Mouse (Mus musculus): ENCODE results near the gene Cdcp1. TPM values are rescaled to one million over a fixed set of nuclear protein-coding genes. Genes with fewer than 3 reads are reported as not detected.

The Cdcp1 gene
- polyA plus RNA-seq, 1 experiment from 2014 or later = 0.11 TPM

DNA sequence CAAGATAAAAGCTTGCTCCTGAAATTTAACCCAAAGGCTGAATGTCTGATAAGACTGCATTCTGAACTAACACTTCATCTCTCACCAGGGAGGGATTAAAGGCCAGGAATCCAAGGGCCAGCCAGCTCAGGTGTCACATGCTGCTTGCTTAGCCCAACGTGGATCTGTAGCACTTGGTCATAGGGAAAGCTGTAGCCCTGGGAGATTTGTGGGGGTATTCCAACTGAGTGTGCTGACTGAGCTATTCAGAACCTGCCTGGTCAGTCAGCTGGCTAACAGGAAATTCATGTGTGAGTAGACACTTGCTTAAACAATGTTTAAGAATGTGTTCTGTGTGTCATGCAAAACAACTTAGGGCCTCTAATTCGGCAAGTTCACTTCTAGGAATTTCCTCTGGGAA is 9.3 kb downstream of the Cdcp1 start:
- Histone ChIP-seq H3K27ac (replicated peaks) (no peak overlapping the region), H3K4me1 (no peaks in the 10 kb centered on the region), H3K4me2 (replicated peaks) (no peak overlapping the region), H3K36me3 (no peaks in the 10 kb centered on the region), H3K9me3 (no peaks in the 10 kb centered on the region), H3K4me3 (no peak overlapping the region), H3K27me3 (no peaks in the 10 kb centered on the region), H3K9ac (replicated peaks) (no peak overlapping the region)
- ATAC-seq (ENCODE audit: low FRiP score, low read depth) = no peak
- 61% methylated on average over 2 of the region's 2 CpGs for WGBS

DNA sequence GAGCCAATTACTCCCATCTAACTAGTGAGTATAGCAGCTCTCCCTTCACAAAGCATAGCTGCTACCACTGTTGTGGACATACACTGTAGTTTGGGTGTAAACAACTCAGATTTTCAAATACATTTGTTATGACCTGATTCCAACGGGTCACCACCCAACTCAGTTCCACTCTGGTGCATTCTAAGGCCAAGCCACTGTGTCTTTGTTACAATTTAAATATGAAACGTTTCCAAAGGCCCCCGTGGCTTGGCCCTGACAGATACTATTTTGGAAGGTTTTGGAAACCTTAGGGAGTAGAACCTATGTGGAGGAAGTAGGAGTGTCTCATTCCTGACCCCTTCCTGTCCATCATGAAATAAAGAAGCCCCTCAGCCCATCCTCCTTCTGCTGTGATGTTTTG is 15.7 kb downstream of the Cdcp1 start:
- WGBS = 72% methylated on average over 3 of the region's 3 CpGs
- Histone ChIP-seq H3K27me3 (no peaks in the 10 kb centered on the region), H3K27ac (replicated peaks) (no peak overlapping the region)

DNA sequence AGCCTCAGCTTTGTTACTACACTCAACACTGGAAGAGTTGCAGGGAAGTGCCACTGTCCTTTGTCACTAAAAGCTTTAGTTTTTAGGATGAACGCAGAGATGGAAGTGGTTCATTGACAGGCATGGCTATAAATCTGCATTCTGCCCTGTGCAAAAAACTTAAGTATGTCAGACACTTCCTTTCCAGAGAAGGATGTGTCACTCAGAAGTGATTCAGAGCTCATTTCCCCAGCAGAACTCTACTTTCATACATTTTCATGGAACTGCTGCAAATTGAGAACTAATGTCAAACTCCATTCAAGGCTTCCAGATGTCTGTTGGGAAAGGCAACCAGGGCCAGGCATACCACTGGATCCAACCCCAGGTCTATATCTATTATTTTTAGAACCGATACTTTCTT is 27.6 kb downstream of the Cdcp1 start:
- 94% methylated on average over 2 of the region's 2 CpGs for WGBS

More for the DNA sequence above, 15.7 kb downstream of the Cdcp1 start:
- Histone ChIP-seq H3K4me1 (no peaks in the 10 kb centered on the region), H3K9ac (replicated peaks) (no peak overlapping the region), H3K36me3 (no peaks in the 10 kb centered on the region), H3K9me3 (no peaks in the 10 kb centered on the region), H3K4me2 (replicated peaks) (no peak overlapping the region), H3K4me3 (no peak overlapping the region)
- ATAC-seq (ENCODE audit: low FRiP score, low read depth) = no peak

DNA sequence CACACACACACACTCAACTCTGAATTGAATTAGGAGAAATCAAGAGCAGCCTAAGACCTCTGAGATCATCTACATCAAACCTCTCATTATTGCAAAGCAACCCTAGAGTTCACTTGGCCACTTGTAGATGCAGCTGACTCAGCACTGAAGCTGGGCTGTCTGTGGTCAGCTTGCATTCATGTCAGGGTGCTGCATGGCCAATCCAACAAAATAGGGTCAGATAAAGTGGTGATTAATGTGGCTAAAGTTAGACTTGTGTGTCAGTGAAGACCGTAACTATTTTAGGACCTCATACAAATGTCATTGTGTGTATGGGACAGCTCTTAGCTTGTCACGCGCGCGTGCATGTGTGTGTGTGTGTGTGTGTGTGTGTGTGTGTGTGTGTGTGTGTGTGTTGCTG is 28.2 kb downstream of the Cdcp1 start:
- Histone ChIP-seq H3K9ac (replicated peaks) (no peak overlapping the region), H3K4me2 (replicated peaks) (no peak overlapping the region), H3K27ac (replicated peaks) (no peak overlapping the region), H3K36me3 (no peaks in the 10 kb centered on the region), H3K9me3 (no peaks in the 10 kb centered on the region), H3K4me3 (no peak overlapping the region), H3K4me1 (no peaks in the 10 kb centered on the region), H3K27me3 (no peaks in the 10 kb centered on the region)
- 97% methylated on average over 5 of the region's 5 CpGs for WGBS
- no peak for ATAC-seq (ENCODE audit: low FRiP score, low read depth)

More for the DNA sequence above, 27.6 kb downstream of the Cdcp1 start:
- Histone ChIP-seq H3K4me1 (no peaks in the 10 kb centered on the region), H3K36me3 (no peaks in the 10 kb centered on the region), H3K4me3 (no peak overlapping the region), H3K27ac (replicated peaks) (no peak overlapping the region), H3K9ac (replicated peaks) (no peak overlapping the region), H3K27me3 (no peaks in the 10 kb centered on the region), H3K9me3 (no peaks in the 10 kb centered on the region), H3K4me2 (replicated peaks) (no peak overlapping the region)
- no peak for ATAC-seq (ENCODE audit: low FRiP score, low read depth)

DNA sequence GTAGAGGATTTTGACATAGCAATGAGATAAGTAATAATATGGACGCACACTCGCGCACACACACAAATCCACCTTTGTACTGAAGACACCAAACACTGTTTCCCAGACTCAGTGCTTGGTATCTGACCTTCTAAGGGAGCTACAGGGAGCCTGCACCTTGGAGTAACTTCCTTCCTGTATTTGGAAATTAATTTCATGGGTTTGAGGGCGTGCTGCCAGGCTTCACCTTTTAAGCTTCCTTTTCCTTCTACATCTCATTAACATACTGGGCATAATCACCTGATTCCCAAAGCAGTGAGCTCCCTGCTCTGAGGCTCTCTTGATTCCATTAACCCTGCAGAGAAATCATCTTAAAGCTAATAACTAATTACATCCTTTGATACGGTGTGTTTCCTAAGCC is 29.7 kb downstream of the Cdcp1 start:
- no peaks in the 10 kb centered on the region for H3K9me3 ChIP-seq
- 89% methylated on average over 5 of the region's 5 CpGs for WGBS

DNA sequence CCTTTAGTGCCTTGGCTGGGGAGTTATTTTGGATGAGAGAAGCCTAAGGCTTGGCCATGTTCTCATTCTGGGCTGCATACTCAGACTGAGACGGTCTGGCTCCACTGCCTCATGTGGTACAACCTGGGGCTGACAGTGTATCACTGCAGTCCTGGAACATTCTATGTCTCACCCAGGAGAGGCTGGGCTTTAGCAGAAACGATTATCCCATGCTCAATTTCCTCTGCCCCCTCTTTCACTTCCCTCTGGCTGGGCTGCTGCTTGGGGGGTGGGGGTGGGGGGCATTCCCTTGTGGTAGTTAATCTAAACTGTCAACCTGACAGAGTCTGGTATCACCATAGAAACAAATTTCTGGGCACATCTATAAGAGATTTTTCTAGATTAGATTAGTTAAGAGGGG is 30.3 kb downstream of the Cdcp1 start:
- H3K36me3 ChIP-seq = no peaks in the 10 kb centered on the region
- WGBS = 73% methylated on average over 2 of the region's 2 CpGs
- no peaks in the 10 kb centered on the region for H3K27me3 ChIP-seq
- H3K4me3 ChIP-seq = no peak overlapping the region
- no peak overlapping the region for H3K4me2 ChIP-seq (replicated peaks)
- no peak for ATAC-seq (ENCODE audit: low FRiP score, low read depth)
- no peak overlapping the region for H3K27ac ChIP-seq (replicated peaks)
- H3K4me1 ChIP-seq = no peaks in the 10 kb centered on the region
- no peaks in the 10 kb centered on the region for H3K9me3 ChIP-seq
- no peak overlapping the region for H3K9ac ChIP-seq (replicated peaks)

More for the DNA sequence above, 29.7 kb downstream of the Cdcp1 start:
- no peak for ATAC-seq (ENCODE audit: low FRiP score, low read depth)
- Histone ChIP-seq H3K4me1 (no peaks in the 10 kb centered on the region), H3K27ac (replicated peaks) (no peak overlapping the region), H3K4me2 (replicated peaks) (no peak overlapping the region), H3K4me3 (no peak overlapping the region), H3K9ac (replicated peaks) (no peak overlapping the region), H3K27me3 (no peaks in the 10 kb centered on the region), H3K36me3 (no peaks in the 10 kb centered on the region)

DNA sequence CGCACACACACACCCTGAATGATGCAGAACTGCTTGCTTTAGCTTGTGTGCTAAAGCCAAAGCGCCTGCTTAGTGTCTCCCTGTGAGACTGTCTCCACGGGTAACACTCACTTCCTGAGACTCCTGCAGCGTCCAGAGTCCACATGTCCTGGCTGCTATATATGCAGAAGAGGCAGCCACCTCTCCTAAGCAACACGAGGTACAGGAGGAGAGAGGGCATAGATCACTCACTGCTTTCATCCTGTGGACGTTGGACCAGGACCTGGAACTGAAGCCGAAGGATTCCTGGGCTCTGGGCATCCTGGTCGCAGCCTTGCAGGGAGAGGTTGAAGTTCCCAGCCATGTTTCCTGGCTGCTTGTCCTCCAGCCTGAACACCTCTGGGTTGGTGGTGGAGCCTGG is 32.6 kb downstream of the Cdcp1 start:
- no peak for ATAC-seq (ENCODE audit: low FRiP score, low read depth)
- no peak overlapping the region for H3K4me3 ChIP-seq
- WGBS = 85% methylated on average over 8 of the region's 8 CpGs
- H3K27me3 ChIP-seq = no peaks in the 10 kb centered on the region
- no peak overlapping the region for H3K4me2 ChIP-seq (replicated peaks)
- no peak overlapping the region for H3K9ac ChIP-seq (replicated peaks)
- H3K27ac ChIP-seq (replicated peaks) = no peak overlapping the region
- no peaks in the 10 kb centered on the region for H3K9me3 ChIP-seq
- H3K36me3 ChIP-seq = no peaks in the 10 kb centered on the region
- H3K4me1 ChIP-seq = no peaks in the 10 kb centered on the region

DNA sequence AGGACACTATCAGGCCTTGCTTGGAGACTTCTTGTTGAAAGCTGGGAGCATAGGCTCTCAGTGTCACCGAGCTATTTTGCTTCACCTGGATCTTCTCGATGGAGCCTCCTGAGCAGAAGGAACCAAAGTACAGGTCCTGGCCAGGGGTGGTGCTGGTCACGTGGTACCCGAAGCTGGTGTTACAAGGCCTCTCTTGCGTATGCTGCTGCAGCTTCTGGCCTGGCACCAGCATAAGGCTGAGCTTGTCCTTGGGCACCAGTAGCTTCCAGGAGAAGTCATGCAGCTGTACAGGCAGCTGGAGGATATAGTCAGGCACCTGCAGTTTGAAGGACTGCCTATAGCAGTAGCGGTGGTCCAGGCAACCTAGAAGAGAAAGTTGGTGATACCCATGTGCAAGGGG is 35.8 kb downstream of the Cdcp1 start:
- no peaks in the 10 kb centered on the region for H3K4me1 ChIP-seq
- no peaks in the 10 kb centered on the region for H3K27me3 ChIP-seq
- WGBS = 93% methylated on average over 6 of the region's 6 CpGs
- H3K4me2 ChIP-seq (replicated peaks) = no peak overlapping the region
- no peak overlapping the region for H3K27ac ChIP-seq (replicated peaks)
- no peak overlapping the region for H3K9ac ChIP-seq (replicated peaks)
- H3K4me3 ChIP-seq = no peak overlapping the region
- H3K36me3 ChIP-seq = no peaks in the 10 kb centered on the region
- no peak for ATAC-seq (ENCODE audit: low FRiP score, low read depth)
- no peaks in the 10 kb centered on the region for H3K9me3 ChIP-seq

DNA sequence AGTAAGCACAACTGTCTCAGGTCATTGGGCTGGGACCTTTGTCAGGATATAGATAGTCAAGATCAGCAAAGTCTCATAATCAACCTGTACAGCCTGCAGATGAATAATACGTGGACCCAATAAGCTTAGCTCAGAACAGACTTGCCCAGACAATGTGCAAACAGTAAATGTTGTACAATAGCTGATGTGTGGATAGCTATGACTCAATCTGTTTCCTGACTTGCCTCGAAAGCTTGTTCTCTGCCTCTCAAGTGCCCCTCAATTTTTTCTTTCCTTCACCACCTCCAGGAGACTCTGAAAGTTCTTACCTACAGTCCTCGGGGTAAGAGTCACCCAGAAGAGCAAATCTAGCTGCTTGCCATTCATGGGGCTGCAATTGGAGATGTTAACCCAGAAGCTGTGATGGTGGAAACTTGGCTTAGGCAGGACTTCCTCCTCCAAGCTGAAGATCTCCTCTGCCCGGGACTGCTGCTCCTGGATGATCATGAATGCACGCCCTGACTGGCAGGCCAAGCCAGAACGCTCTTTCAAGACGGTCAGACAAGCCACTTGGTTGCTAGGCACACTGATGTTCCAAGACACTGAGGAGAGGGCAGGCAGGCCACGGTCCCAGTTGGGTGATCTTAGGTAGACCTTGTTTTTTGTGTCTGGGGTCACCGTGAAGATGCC is 38.3 kb downstream of the Cdcp1 start:
- Histone ChIP-seq H3K4me2 (replicated peaks) (no peak overlapping the region), H3K36me3 (no peaks in the 10 kb centered on the region), H3K27me3 (no peaks in the 10 kb centered on the region), H3K9me3 (no peaks in the 10 kb centered on the region), H3K27ac (replicated peaks) (no peak overlapping the region), H3K9ac (replicated peaks) (no peak overlapping the region), H3K4me3 (no peak overlapping the region), H3K4me1 (peaks cover 9% of the 10 kb centered on the region)
- WGBS = 87% methylated on average over 9 of the region's 9 CpGs
- no peak for ATAC-seq (ENCODE audit: low FRiP score, low read depth)

DNA sequence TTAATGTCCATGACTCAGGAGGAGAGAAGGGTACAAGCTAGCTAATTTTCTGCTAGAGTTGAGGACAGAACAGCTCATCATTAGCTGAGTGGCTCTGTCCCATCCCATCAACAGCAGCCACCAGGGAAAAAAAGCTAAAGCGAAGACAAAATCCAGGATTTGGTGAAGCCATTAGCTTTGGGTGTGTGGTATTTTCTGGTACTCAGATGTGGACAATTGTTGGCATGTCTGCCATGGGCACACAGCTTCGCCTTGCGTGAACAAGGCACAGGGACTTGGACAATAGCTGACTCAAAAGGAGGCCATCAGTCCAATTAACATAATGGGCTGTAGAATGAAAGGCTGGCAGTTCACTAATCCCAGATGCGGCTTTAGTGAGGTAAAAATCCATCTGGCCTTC is 41.5 kb downstream of the Cdcp1 start:
- no peak overlapping the region for H3K4me2 ChIP-seq (replicated peaks)

DNA sequence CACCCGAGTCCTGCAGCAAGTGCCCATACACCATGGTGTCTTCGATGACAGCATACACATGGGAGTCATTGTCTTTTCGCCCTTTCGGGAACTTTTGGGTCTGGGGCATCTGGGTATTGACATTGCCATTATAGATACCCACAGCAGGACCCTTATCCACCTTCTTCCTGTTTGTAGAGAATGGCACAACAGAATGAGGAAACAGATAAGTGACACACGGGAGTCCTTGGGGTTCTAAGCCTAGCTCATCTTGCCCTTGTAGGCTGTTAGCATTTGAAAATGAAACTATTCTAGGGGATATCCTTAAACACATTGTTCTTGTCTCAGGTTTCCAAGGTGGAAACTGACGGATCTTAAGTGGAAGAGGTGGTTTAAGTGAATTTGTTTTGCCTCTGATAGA is 42.1 kb downstream of the Cdcp1 start:
- Histone ChIP-seq H3K9me3 (no peaks in the 10 kb centered on the region), H3K4me1 (peaks cover 9% of the 10 kb centered on the region), H3K9ac (replicated peaks) (no peak overlapping the region), H3K4me2 (replicated peaks) (no peak overlapping the region), H3K27me3 (no peaks in the 10 kb centered on the region), H3K27ac (replicated peaks) (no peak overlapping the region), H3K4me3 (no peak overlapping the region), H3K36me3 (no peaks in the 10 kb centered on the region)
- no peak for ATAC-seq (ENCODE audit: low FRiP score, low read depth)
- 88% methylated on average over 6 of the region's 6 CpGs for WGBS

More for the DNA sequence above, 41.5 kb downstream of the Cdcp1 start:
- WGBS = 32% methylated on average over 4 of the region's 4 CpGs
- H3K4me3 ChIP-seq = no peak overlapping the region
- H3K9ac ChIP-seq (replicated peaks) = no peak overlapping the region
- no peak overlapping the region for H3K27ac ChIP-seq (replicated peaks)
- no peaks in the 10 kb centered on the region for H3K9me3 ChIP-seq
- H3K27me3 ChIP-seq = no peaks in the 10 kb centered on the region
- ATAC-seq (ENCODE audit: low FRiP score, low read depth) = no peak
- H3K36me3 ChIP-seq = no peaks in the 10 kb centered on the region
- peaks cover 9% of the 10 kb centered on the region for H3K4me1 ChIP-seq

DNA sequence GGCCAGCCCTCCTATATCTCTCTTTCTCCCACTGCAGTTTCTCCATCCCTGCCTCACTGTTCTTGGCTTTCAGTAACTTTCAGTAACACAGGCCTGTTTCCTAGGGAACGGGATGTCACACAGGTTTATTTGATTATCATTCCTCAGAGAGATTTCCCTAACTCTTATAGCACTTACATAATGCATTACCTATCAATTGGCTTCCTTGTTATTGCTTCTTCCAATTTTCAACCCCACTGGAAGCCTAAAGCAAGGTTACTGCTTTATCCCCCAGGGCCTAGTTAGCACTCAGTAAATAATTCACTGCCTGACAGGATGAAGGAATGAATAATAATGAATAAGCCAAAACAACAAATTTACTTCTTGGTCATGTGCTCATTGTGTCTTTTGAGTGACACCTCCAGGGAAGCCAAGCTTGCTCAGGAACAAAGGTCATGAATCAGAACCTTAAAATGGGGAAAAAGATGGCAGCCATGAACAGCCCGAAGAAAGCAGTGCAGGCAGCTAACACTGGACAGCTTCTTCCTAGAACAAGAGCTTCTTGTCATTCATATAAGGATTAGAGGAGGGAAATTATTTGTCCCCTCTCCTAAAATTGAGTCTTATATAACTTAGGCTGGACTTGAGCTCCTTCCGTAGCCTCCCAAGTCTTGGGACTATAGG is 49.9 kb downstream of the Cdcp1 start:
- Histone ChIP-seq H3K4me1 (no peaks in the 10 kb centered on the region), H3K9me3 (no peaks in the 10 kb centered on the region), H3K4me2 (replicated peaks) (no peak overlapping the region), H3K27me3 (no peaks in the 10 kb centered on the region), H3K9ac (replicated peaks) (no peak overlapping the region), H3K36me3 (no peaks in the 10 kb centered on the region), H3K27ac (replicated peaks) (no peak overlapping the region), H3K4me3 (no peak overlapping the region)
- 0 out of 2 replicates have a peak, but pooled peaks have one; percentile 23 for ATAC-seq (ENCODE audit: low FRiP score, low read depth)
- 81% methylated on average over 3 of the region's 3 CpGs for WGBS
